17 mouse cellular contexts compared by ENCODE assay signal in genomic region chr6:93728791-93729190, GRCm38 (mm10).
"Had no signal": no experiment of that assay in that cellular context is flagged by ENCODE, and none has a peak within 500 bp of the region (broad histone marks: within the 10 kb centered on the region; RNA-seq: fewer than 3 reads in every experiment).

No protein-coding gene starts in this region.

- H3K4me2 ChIP-seq: lung, embryonic 15.5 days; midbrain, embryonic 12.5 days; midbrain, embryonic 15.5 days; neural tube, embryonic 12.5 days; stomach, embryonic 15.5 days had no signal

- H3K27ac ChIP-seq: lung, embryonic 15.5 days; macrophage; midbrain, embryonic 12.5 days; midbrain, embryonic 15.5 days; neural tube, embryonic 12.5 days; stomach, embryonic 15.5 days; stomach, postnatal 0 days had no signal

- DNase-seq: liver, postnatal 0 days; lung, adult 2 months; lung, postnatal 14 days; lung, postnatal 36 days; right cerebral cortex, postnatal 14 days; thymus, adult 2 months; thymus, postnatal 25 days; thymus, postnatal 4 days had no signal

- H3K4me3 ChIP-seq: lung, embryonic 15.5 days; megakaryocyte, embryonic 14.5 days; midbrain, embryonic 12.5 days; midbrain, embryonic 15.5 days; neural tube, embryonic 12.5 days; stomach, embryonic 15.5 days had no signal

- H3K36me3 ChIP-seq: lung, embryonic 15.5 days; midbrain, embryonic 12.5 days; midbrain, embryonic 15.5 days; neural tube, embryonic 12.5 days; stomach, embryonic 15.5 days had no signal

- H3K4me1 ChIP-seq: megakaryocyte, embryonic 14.5 days had no signal

- ATAC-seq: liver, postnatal 0 days; lung, postnatal 0 days; midbrain, embryonic 15.5 days had no signal

- H3K27me3 ChIP-seq: lung, embryonic 15.5 days; megakaryocyte, embryonic 14.5 days; midbrain, embryonic 12.5 days; midbrain, embryonic 15.5 days; neural tube, embryonic 12.5 days; stomach, embryonic 15.5 days had no signal

- H3K9me3 ChIP-seq: lung, embryonic 15.5 days; midbrain, embryonic 12.5 days; midbrain, embryonic 15.5 days; neural tube, embryonic 12.5 days; stomach, embryonic 15.5 days had no signal

- H3K9ac ChIP-seq: liver, postnatal 0 days; lung, embryonic 15.5 days; midbrain, embryonic 12.5 days; midbrain, embryonic 15.5 days; neural tube, embryonic 12.5 days; stomach, embryonic 15.5 days had no signal
